Mouse (Mus musculus) ovary, postnatal 14 days (tissue): ENCODE data around the gene Tmem161a.
A peak's percentile ranks its signal among the peaks of the same experiment; 100 is the strongest.
"Not testable (repeated sequence)": the region's sequence is repeated elsewhere in the genome, so short reads cannot be mapped to it uniquely, and the experiment has no call there.

Experiments
- DNase-seq: peaks from one replicate; pipeline ENCODE4 v3.0.0; 2022; ENCODE audit warnings: low spot score

The Tmem161a gene

DNA sequence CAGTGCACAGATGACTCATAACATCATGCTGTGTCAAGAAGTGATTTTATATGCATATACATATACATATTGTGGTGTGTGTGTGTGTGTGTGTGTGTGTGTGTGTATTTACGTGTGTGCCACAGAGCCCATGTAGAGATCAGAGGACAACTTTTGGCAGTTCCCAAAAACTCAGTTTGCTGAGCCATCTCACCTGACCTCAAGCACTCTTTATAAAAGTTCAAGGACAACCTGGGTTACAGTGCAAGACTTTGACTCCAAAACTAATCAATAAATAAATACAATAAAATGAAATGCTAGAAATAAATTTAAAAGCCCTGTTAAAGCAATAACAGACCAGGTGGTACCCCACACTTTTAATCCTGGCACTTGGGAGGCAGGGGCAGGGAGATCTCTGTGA, 39.1 kb downstream of the Tmem161a start:
- DNase-seq: no peak

- DNase-seq: no peak
Measured at GRCm38 (mm10) chr8:70211726-70212111, 39.6 kb downstream of the Tmem161a start.

DNA sequence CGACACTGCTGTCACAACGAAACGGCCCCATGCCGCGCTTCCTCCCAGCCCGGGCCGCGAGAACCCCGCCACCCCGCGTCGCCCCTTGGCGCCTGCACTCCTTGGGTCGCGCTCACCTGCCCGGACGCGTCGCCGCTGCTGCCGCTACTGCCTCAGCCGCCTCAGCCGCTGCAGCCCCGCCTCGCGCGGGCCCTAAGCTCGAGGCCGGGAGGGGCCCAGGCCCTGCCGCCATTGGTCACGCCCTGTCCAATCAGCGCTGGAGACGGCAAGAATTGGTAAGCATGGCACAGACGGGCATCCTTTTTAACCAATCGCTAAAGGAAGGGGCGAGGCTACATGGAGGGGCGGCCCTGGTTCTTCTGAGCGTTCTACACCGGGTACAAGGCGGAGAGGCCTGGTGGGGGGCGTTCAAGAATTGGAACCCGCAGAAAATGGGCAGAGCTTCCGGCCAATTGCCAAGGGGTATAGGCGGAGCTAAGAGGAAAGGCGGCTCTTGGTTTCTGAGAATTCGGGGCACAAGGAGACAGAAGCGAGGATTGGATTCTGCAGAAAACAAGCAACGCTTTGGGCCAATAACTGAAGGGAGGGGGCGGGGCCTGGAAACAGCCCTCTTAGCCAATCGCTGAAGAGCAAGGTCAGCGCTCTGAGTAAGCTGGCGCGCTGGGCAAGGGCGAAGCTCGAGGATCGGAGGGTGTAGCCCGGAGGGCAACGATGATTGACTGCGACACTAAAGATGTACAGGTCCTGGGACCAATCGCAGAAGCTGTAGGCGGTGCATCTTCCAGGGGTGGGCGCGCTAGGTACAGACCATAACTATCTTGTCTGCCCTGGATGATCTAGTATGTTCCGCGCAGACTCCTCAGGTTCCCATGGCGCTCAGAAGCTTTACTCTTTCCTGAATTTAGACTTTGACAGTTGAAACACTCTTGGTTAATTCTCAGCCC, 40.2 kb downstream of the Tmem161a start, which contains the start of gene Slc25a42:
Gene Slc25a42, minus strand, starts transcription at position 194 of the 944 bp plus-strand sequence.
- peak; percentile 95 for DNase-seq

- DNase-seq: no peak
Measured at GRCm38 (mm10) chr8:70214411-70214810, 42.3 kb downstream of the Tmem161a start.

DNA sequence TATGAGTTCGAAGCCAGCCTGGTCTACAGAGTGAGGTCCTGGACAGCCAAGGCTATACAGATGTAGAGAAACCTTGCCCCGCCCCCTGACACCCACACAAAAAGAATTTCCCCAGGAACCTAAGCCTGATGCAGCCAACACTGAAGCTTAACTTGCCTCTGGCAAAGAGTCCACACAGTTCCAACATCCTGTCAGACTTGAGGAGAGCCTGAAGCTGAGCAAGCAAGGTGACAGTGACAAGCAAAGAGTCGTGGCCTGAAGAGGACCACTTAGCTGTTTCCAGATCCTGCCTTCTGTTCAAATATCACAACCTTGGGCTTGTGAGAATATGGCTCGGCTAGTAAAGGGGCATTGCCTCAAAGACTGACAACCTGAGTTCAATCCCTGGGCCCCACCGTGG, 42.9 kb downstream of the Tmem161a start:
- DNase-seq: no peak

- DNase-seq: not testable (repeated sequence)
Measured at GRCm38 (mm10) chr8:70216161-70216560, 44.0 kb downstream of the Tmem161a start.

- DNase-seq: no peak
Measured at GRCm38 (mm10) chr8:70216566-70216965, 44.4 kb downstream of the Tmem161a start.

DNA sequence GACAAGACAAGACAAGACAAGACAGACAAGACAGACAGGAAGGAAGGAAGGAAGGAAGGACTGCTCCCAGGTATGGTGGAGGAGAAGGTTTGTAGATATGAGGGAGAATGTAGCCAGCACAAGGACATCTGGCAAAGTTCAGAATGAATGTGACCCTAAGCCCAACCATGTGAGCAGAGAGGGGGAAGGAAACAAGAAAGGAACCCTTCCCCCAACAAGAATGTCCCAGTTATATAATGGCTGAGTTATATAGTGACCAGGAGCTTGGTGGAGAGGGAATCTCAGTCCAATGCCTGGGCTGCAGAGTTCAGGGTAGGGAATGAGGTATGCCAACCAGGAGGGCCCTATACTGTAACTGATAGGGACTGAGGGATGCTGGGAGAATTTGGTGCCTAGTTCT, 45.3 kb downstream of the Tmem161a start:
- DNase-seq: no peak

GRCm38 (mm10) chr8:70219107-70219684, 47.0 kb downstream of the Tmem161a start:
- no peak for DNase-seq

DNA sequence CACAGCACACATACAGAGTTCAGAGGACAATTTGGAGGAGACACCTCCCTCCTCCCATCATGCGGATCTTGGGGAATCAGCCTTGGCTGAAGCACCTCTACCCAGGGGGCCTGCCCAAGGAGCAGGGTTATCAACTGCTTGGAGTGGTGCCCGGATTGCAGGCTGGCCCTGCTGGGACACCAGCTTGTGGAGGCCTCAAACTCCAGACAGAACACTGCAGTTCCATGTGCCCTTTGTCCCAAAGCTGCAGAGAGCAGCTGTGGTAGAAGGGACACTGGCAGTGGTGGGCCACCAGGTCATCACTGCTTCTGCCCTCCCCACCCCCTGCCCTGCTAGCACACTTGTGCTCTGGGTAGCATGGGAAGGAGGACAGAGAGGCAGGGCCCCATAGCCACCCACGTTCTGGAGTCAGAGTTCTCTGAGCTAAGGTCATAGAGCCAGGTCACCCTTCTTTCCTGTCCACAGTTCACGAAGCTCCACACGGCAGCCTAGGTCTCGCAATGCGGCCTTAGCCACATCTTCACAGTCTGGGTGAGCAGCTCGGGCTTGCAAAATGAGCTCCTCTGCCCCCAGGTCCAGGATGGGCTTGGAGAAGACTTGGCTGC, 48.2 kb downstream of the Tmem161a start:
- DNase-seq: no peak

GRCm38 (mm10) chr8:70220911-70221310, 48.8 kb downstream of the Tmem161a start:
- no peak for DNase-seq

DNA sequence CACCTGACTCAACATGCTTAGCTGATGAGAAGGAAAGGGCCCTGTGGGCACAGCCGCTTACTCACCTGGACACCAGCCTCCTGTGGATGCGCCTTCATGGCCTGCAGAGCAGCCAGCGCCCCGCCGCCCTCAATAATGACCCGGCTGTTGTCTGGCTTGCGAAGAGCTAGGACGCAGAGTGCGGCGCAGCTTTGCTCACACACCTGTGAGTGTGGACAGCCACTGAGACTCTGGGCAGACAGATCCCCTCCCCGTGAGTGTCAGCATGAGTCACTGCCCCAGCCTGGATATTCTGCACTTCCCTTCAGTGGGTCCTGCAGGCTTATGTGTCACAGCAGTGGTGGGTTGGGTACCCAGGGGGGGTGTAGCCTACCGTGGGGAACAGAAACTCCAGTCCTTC, 49.9 kb downstream of the Tmem161a start:
- DNase-seq: no peak

DNA sequence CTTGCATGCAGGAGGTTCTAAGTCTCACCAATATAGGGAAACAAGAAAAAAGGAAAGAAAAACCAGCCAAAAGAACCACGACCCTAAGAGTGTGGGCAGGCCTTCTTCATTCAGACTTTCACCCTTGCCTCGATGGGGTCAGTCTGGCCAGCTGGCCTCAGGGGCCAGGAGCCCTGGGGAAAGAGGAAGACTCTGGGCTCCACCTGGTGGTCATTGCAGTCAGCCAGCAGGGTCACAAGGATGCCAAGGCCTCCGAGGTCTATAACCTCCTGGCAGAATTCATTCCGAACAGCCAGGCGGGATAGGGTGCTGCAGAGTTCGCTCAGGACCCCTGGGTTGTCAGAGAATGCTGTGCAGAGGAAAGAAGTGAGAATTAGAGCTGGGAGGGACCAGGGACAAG, 51.2 kb downstream of the Tmem161a start:
- no peak for DNase-seq

GRCm38 (mm10) chr8:70227997-70228396, 55.8 kb downstream of the Tmem161a start:
- no peak for DNase-seq

GRCm38 (mm10) chr8:70230837-70231236, 58.7 kb downstream of the Tmem161a start:
- no peak for DNase-seq
